Mouse (Mus musculus): Measurements from ENCODE around the gene Hp1bp3.

DNA sequence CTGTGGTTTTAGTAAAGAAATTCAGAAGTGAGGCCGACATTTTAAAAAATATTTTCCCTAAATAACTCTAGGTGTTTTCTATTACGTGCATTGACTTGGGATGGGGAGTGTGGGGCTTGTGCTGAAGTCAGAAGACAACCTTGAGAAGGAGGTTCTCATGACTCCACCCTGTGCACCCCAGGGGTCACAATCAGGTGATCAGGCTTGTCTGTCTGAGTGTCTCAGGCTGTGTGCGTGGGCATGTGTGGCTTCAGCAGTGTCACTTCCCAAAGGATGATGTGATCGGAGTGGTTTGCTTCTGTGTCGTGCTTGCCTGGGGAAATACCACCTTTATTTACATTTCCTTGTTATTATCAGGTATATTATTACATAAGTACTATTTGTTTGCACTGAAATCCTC lies 3.2 kb downstream of the Hp1bp3 start:
- TF ChIP-seq CTCF (IDR thresholded peaks at IDR 0.05; ENCODE audit: extremely low read depth, insufficient read depth, insufficient read length, insufficient replicate concordance): no peak
- TF ChIP-seq POLR2A (IDR thresholded peaks at IDR 0.05; ENCODE audit: low read depth, low read length): no peak

All from spleen, adult 2 months (tissue).